Mouse (Mus musculus): ENCODE measurements around the gene Cdkn1b.

- TF ChIP-seq CTCF (IDR thresholded peaks at IDR 0.05; ENCODE audit: low read depth, low read length) (no peak), POLR2A (IDR thresholded peaks at IDR 0.05; ENCODE audit: borderline replicate concordance, low read depth, low read length) (no peak)
Observed at GRCm38 (mm10) chr6:134886475-134886874, 33.7 kb upstream of the Cdkn1b start.

Data from bone marrow macrophage, adult 2 months (primary cell).